Mouse (Mus musculus) ES-E14 (cell line): ENCODE measurements at regions not wholly inside any gene's neighbourhood (a gene's known extent, or its start where the extent isn't known, plus 50 kb on each side); places are given as distances from the start of the nearest gene placed in this dataset.

Experiments
- DNase-seq: peaks from one replicate; pipeline ENCODE4 v3.0.0-alpha.2; 2013; ENCODE audit warnings: low read depth, low spot score
- H3K27ac ChIP-seq: 2 replicates; pipeline ENCODE4 v1.5.1; 2012; ENCODE audit warnings: low read depth, mild to moderate bottlenecking, low read length, moderate library complexity, mixed read lengths; ENCODE audit not compliant: poor library complexity, insufficient read depth, severe bottlenecking
- H3K36me3 ChIP-seq: 2 replicates; pipeline ENCODE4 v1.6.1; 2012; ENCODE audit warnings: mild to moderate bottlenecking, low read length, moderate library complexity, mixed read lengths; ENCODE audit not compliant: control insufficient read depth, poor library complexity, insufficient read depth, severe bottlenecking
- H3K4me1 ChIP-seq, 2 experiments: fragments of 150-350 bp in 1 of 2; sonication (generic) in 1 of 2; 2 replicates each; pipeline ENCODE4 v1.6.1; 2012; ENCODE audit warnings: low read length in 2 of 2, mild to moderate bottlenecking in 1 of 2, mixed read lengths in 1 of 2; ENCODE audit not compliant: control insufficient read depth in 2 of 2, insufficient read depth in 2 of 2, poor library complexity in 1 of 2
- H3K4me3 ChIP-seq, 2 experiments: fragments of 150-350 bp in 1 of 2; sonication (generic) in 1 of 2; 2 replicates each; pipeline ENCODE4 v1.5.1; 2012; ENCODE audit warnings: low read length in 2 of 2, low read depth in 1 of 2, mild to moderate bottlenecking in 1 of 2, mixed read lengths in 1 of 2; ENCODE audit not compliant: insufficient read depth in 1 of 2, poor library complexity in 1 of 2, severe bottlenecking in 1 of 2
- H3K9ac ChIP-seq: 2 replicates; pipeline ENCODE4 v1.6.1; 2012; ENCODE audit warnings: low read depth, mild to moderate bottlenecking, low read length, mixed read lengths; ENCODE audit not compliant: poor library complexity, insufficient read depth, severe bottlenecking
- H3K9me3 ChIP-seq: fragments of 150-350 bp; sonication (generic); 2 replicates; pipeline ENCODE4 v1.6.1; 2012; ENCODE audit warnings: low read depth, mild to moderate bottlenecking, low read length; ENCODE audit not compliant: control insufficient read depth, insufficient read depth
- CHD2 ChIP-seq: IDR thresholded peaks from 2 replicates; pipeline ENCODE4 v1.6.1; 2014; ENCODE audit warnings: mild to moderate bottlenecking, low read depth, low read length, inconsistent platforms
- HCFC1 ChIP-seq: IDR thresholded peaks from 2 replicates; pipeline ENCODE4 v1.6.1; 2012; ENCODE audit warnings: low read length, inconsistent platforms, borderline replicate concordance; ENCODE audit not compliant: insufficient read depth
- MAFK ChIP-seq: IDR thresholded peaks from 2 replicates; pipeline ENCODE4 v1.6.1; 2014; ENCODE audit warnings: mild to moderate bottlenecking, low read depth, low read length, inconsistent platforms; ENCODE audit not compliant: insufficient read depth
- ZC3H11A ChIP-seq: IDR thresholded peaks from 2 replicates; pipeline ENCODE4 v1.6.1; 2012; ENCODE audit warnings: low read depth, mild to moderate bottlenecking, inconsistent platforms, low read length, borderline replicate concordance
- ZNF384 ChIP-seq: IDR thresholded peaks from 2 replicates; pipeline ENCODE4 v1.6.1; 2012; ENCODE audit warnings: low read depth, low read length, inconsistent platforms
- in situ Hi-C, 2 experiments: fragments of 600-800 bp; cut with MboI; formaldehyde crosslinking; loops; one replicate each; pipeline ENCODE4 v1.15.1; 2025; ENCODE audit warnings: low sequenced_read_pairs in 2 of 2, inconsistent platforms in 1 of 2; ENCODE audit not compliant: unreplicated experiment in 2 of 2

DNA sequence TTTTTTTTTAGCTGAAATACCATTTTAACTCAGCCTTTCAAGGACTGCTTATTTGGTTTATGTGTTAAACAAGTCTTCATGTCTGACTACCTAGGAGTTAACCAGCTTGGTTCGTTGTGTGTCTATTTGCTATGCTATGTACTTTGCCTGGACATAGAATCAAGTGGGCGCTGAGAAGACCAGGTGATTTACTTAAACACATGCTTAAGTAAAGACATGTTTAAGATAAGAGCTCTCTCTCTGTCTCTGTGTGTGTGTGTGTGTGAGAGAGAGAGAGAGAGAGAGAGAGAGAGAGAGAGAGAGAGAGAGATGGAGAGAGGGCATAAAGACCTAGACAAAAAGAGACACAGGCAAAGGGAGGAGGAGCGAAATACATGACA lies 302.3 kb downstream of the Pik3r1 start:
- in situ Hi-C loops: no loop called here
- no peak overlapping the region for H3K4me3 ChIP-seq
- H3K36me3 ChIP-seq: no peaks in the 10 kb centered on the region
- no peaks in the 10 kb centered on the region for H3K9me3 ChIP-seq
- DNase-seq: no peak
- no peak for TF ChIP-seq ZC3H11A
- no peak for TF ChIP-seq HCFC1
- TF ChIP-seq ZNF384: no peak
- no peak for TF ChIP-seq MAFK
- no peak for TF ChIP-seq CHD2
- no peak overlapping the region for H3K9ac ChIP-seq
- H3K27ac ChIP-seq: no peak overlapping the region
- no peaks in the 10 kb centered on the region for H3K4me1 ChIP-seq

DNA sequence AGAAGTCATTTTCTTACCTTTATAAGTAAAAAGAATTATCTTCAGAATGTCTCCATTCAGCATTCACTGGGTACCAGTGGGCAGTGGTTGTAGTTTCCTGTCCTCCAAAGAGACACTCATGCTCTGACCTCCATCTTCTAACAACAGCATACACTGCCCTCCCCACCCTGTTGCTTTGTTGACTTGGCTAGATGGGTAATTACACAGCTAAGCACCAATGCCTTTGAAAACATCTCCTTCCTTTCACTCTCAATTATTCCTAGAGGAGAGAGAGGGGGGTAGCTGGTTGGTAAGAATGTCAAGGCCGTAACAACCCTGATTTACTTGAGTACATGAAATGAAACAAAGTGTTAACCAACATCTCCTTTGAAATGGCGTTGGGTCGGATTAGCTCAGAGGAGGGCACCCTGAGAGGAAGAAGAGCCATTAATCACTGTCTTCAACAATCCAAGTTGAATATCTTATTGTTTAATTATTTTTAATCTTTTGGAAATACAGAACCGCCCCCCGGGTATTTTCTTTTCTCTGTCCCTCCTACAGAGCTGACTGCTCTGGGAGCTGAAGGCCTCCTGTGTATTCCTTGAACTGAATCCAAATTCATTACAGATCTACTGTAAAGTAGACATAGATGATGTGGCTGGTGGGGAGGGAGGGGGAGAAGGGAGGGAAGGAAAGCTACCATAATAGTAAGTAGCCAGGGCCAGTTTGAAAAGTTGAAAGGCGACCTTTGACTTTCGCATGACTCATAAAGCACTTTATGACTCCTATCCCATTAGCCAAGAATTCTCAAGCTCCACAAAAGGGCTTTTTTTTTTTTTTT lies 302.9 kb downstream of the Pik3r1 start:
- no peak overlapping the region for H3K9ac ChIP-seq
- H3K4me1 ChIP-seq: no peaks in the 10 kb centered on the region
- DNase-seq: no peak
- H3K27ac ChIP-seq: no peak overlapping the region
- in situ Hi-C loops: no loop called here
- H3K4me3 ChIP-seq: no peak overlapping the region
- H3K9me3 ChIP-seq: no peaks in the 10 kb centered on the region
- H3K36me3 ChIP-seq: no peaks in the 10 kb centered on the region
- no peak for TF ChIP-seq ZNF384
- TF ChIP-seq ZC3H11A: no peak
- no peak for TF ChIP-seq CHD2
- TF ChIP-seq HCFC1: no peak
- TF ChIP-seq MAFK: no peak

GRCm38 (mm10) chr13:101456926-101457325 lies 311.1 kb downstream of the Pik3r1 start:
- Histone ChIP-seq H3K9ac (no peak overlapping the region), H3K4me3 (no peak overlapping the region), H3K4me1 (no peaks in the 10 kb centered on the region), H3K36me3 (no peaks in the 10 kb centered on the region), H3K27ac (no peak overlapping the region), H3K9me3 (no peaks in the 10 kb centered on the region)
- in situ Hi-C loops: no loop called here
- no peak for TF ChIP-seq CHD2
- TF ChIP-seq MAFK: peak; percentile 83
- no peak for DNase-seq

- Histone ChIP-seq H3K4me3 (no peak overlapping the region), H3K27ac (no peak overlapping the region), H3K4me1 (no peaks in the 10 kb centered on the region), H3K9ac (no peak overlapping the region), H3K9me3 (no peaks in the 10 kb centered on the region), H3K36me3 (no peaks in the 10 kb centered on the region)
- in situ Hi-C loops: no loop called here
- TF ChIP-seq MAFK (no peak), ZC3H11A (no peak), CHD2 (no peak), ZNF384 (no peak), HCFC1 (no peak)
- no peak for DNase-seq
Measured at GRCm38 (mm10) chr13:101454276-101454675, 313.7 kb downstream of the Pik3r1 start.

DNA sequence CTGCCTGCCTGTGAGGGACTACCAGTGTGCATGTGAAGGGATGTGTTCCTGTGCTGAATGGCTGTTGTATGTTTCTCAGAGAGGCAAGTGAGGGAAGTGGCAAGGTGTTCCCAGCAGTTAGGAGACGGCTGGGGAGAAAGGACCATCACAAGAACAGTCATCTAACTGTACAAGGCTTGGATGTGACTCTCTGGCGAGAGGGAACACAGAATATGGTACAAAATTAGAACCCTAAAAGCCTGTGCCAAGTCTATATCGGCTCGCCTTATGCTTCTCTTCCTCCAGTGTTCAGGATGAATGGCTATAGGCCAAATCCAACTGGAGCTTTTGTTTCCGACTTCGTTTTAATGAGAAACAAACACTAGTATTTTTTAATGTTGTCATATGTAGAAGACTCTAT lies 317.5 kb downstream of the Pik3r1 start:
- in situ Hi-C loops: no loop called here
- Histone ChIP-seq H3K36me3 (no peaks in the 10 kb centered on the region), H3K9me3 (no peaks in the 10 kb centered on the region), H3K27ac (no peak overlapping the region), H3K4me1 (no peaks in the 10 kb centered on the region), H3K4me3 (no peak overlapping the region), H3K9ac (no peak overlapping the region)
- TF ChIP-seq CHD2 (no peak), ZC3H11A (no peak), ZNF384 (no peak), HCFC1 (no peak), MAFK (no peak)
- no peak for DNase-seq
